Mouse (Mus musculus): Measurements from ENCODE around the gene Tnfrsf8.
"Not testable (repeated sequence)": the region's sequence is repeated elsewhere in the genome, so short reads cannot be mapped to it uniquely, and the experiment has no call there.

Gene Tnfrsf8

DNA sequence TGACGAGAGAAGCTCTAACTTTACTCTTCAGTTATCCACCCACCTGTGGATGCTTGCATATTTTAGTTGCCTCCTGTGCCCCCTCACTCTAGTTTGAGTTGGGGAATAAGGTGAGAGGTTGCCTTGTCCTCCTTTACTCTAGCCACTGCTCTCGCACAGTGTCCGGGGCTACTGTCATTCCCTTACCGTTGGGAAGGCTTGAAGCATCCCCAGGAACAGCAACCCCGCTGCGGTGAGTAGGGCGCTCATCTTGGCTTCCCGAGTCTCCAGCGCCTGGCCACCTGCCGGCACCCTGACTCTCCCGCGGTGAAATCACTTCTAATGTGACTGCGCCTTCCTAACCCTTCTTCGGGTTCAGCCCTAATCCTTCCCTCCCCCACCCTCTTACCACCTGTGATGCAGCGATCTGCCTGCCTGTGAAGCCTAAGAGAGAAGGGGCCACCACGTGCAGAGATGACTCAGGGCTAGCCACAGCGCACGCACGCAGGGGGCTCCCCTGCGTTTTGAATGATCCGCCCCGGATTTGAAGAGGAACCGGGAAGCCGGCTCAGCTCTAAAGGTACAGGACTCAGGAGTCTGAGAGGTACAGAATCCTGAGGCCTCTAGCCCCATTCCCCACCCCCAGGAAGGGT is at the start of gene Tnfrsf8:
TSS of gene Tnfrsf8 (minus strand) at position 329 of the 632 bp plus-strand sequence.
- no peak for DNase-seq (ENCODE audit: low spot score in 2 of 2)

DNA sequence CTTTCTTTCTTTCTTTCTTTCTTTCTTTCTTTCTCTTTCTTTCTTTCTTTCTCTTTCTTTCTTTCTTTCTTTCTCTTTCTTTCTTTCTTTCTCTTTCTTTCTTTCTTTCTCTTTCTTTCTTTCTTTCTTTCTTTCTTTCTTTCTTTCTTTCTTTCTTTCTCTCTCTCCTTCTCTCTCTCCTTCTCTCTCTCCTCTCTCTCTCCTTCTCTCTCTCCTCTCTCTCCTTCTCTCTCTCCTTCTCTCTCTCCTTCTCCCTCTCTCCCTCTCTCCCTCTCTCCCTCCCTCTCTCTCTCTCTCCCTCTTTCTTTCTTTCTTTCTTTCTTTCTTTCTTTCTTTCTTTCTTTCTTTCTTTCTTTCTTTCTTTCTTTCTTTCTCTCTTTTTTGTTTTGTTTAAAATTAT is 46.7 kb upstream of the Tnfrsf8 start:
- not testable (repeated sequence) for DNase-seq (ENCODE audit: low spot score in 2 of 2)

DNA sequence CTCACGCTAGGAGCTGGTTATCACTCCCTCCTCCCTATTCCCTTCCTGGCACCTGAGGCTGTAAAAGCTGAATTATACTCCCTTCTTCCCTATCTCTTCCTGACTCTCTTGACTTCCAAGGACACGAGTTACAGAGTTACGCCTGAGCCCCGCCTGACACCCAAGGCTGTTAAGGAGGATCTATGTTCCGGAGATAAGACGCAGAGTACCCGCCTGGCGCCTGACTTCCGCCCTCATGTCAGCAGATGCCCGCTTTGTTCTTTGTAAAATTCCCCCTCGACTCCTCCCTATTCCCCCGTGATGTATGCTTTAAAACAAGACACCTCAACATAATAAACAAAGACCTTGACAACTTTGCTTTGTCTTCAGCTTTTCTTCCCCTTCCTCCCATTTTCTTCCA is 46.1 kb upstream of the Tnfrsf8 start:
- no peak for DNase-seq (ENCODE audit: low spot score in 2 of 2)

DNA sequence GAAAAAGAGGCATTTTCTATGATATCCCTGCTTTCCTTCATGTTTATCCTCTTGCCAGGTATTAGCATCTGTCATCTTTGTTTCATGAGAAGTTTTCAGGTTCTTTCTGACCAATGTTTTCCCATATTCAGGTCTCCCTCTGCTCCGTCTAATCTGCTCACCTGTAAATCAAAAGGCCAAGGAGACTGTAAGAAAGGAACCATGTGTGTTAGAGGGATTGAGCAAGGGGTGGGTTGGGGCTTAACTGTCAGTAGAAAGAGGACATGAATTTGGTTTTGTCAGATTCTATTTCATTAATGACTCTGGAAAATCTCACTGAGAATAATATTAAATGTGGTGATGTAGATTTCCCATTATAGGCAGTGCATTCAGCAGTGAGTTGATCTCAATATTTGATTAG is 45.6 kb upstream of the Tnfrsf8 start:
- DNase-seq (ENCODE audit: low spot score in 2 of 2) = no peak

DNA sequence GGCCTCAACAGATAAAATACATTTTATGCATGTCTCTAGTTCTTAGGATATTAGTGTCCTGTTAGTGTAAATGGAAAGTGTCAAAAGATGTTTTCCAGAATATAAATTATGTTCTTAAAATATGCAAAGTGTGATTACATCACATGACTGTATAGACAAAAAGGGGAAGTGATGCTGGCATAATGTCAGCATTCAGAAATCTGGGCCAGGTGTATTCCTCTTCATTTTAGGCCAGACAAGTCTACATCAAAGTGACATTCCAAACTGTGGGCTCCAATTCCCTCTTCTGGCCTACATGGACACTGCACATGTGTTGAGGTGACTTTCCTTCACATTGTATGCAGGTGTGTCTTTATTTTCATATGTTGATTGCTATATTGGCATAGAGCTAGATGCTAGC is 41.3 kb upstream of the Tnfrsf8 start:
- no peak for DNase-seq (ENCODE audit: low spot score in 2 of 2)

DNA sequence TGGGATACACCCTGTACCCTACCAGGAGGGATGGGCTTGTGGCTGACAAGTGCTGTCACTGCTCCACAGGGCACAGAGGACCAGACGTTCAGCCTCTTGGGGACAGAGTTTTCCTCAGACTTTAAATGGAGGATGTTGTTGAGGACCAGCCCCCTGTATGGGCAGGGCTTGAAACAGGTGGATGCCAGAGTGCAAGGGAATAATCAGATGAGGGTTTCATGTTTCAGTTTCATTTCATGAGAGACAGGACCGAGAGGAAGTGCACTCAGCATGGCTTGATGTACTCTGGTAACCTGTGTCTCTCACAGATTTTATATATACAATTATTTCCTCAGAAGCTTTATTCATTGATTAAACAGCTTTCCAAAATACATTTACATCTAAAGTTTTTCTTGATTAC is 38.9 kb upstream of the Tnfrsf8 start:
- DNase-seq (ENCODE audit: low spot score in 2 of 2) = no peak

DNA sequence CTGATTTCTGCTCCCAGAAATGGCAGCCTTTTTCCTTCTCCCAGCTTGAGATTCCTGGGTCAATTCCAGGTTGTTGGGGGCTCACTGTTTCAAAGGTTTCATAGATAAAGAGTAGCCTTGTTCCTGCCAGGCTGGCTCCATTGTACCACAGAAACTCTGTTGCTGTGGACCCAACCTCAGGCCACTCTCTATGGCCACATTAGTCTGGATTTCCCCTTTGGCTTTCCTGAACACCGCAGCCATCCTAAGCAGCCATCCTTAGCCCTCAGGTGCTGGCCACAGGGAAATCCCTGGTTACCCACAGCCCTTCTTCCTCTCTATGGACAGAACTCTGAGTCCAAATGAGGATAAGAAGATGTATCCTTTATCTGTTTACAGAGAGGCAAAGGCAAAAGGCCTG is 30.0 kb upstream of the Tnfrsf8 start:
- no peak for DNase-seq (ENCODE audit: low spot score in 2 of 2)

DNA sequence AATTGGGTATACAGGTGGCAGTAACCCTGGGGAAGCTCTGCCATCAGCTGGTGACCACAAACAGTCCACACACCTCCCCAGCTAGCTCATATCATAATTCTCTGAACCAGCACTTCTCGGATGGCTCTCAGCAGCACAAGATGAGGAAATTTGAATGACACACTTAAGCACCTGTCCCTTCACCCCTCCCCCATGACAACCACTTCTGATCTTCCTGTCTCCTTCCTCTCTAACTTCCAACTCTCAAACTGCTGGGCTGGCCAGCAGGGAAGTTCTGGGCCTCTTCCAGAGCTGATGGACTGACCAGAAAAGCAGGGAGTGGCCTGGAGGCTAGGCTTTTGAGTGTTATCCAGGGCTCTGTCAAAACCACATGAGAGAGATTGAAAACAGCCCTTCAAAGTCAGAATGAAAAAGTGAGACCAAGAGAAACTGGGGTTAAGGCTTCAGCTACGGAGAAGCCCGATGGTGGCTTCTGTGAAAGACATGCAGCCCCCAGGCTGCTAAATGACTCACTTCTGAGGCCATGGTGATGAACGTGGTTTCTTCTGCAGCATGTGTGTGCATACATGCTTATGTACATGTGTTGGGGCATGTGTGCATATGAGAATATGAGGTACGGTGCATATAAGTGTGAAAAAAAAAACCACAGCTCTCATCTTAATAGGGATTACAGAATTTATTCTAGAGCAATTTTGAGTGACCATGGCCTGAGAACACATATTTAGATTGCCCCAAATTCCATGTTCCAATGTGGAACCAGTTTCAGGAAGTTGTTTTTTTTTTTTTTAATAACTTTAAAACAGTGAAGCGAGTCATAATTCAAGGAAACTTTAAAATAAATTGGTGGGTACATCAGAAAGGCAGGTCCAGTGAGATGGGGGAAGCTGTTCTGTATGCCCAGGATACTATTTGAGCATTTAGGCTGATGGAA is 27.2 kb upstream of the Tnfrsf8 start:
- no peak for DNase-seq (ENCODE audit: low spot score in 2 of 2)

DNA sequence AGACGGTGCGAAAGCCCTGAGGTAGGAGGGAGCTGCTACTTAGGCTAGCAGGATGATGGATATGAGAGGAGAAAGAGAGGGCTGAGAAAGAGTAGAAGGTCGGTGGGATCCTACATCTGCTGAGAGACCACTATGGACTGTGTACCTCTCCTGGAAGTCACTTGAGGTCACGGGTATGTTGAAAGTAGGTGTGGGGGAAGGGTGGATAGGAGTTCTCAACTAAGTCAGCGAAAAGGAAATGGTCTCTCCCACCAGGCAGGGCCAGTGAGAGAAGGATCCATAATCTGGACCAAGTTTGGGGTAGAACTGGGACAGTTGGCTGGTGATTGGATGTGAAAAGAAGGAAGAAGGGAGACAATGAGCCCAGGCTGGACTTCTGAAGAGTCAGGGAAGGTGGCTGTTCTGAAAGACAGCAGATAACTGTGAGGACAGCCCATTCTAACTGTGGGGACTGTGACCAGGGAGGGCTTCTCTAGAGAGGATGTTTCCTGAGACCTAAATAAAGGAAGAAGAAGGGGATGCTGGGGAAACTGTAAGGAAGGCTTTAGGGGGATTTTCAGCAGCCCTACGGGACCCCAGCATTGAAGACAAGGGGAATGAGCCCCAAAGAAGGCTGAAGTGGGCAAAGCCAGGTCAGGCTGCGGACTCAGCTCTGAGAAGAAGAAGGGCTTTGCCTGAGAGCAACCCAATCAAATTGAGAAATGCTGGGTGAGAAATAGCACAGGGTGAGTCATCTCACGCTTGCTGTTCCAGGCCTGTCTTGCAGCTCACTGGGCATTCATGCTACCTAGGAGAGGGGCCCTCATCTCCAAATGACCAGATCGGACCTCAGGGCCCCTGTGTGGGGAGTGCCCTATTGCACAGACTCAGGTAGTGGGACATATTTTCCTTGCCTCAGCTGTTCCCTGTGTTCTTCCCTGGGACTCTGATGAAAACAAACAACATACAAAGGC is 23.2 kb upstream of the Tnfrsf8 start:
- no peak for DNase-seq (ENCODE audit: low spot score in 2 of 2)

DNA sequence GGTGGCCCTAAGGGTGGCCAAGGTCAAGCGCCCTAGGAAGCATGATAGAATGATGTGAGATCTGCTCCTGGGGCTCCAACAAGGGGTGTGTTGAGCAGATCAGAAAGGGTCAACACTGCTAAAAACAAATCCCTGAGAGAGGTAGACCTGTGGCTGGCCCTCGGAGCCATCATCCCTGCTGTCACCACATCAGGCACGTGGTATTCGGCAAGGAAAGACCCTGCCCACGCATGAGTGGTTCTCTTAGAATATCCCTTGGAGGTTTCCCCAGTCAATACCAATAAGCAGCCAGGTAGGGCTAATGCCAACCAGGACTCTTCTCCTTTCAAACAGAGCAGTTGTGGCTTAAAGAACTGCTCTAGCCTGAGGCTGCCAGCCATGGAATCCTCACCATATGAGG is 21.6 kb upstream of the Tnfrsf8 start:
- DNase-seq (ENCODE audit: low spot score in 2 of 2) = no peak

DNA sequence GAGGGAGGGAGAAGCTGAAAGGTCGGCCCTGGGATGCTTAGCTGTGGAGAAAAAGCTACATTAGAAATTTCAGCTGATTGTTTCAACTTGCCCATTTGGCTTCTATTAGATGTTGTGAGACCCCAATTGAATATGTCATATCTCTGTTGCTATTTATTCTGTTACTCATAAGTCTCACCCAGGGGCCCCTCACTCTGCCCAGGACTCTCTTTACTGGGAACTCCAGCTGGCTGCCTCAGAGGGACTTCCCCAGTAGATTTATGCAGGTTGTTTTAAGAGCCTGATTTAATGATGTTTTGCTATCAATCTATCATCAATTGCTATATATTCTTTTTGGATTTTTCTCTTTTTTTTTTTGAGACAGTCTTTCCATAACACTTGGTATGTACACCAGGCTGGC is 21.1 kb upstream of the Tnfrsf8 start:
- DNase-seq (ENCODE audit: low spot score in 2 of 2) = no peak

DNA sequence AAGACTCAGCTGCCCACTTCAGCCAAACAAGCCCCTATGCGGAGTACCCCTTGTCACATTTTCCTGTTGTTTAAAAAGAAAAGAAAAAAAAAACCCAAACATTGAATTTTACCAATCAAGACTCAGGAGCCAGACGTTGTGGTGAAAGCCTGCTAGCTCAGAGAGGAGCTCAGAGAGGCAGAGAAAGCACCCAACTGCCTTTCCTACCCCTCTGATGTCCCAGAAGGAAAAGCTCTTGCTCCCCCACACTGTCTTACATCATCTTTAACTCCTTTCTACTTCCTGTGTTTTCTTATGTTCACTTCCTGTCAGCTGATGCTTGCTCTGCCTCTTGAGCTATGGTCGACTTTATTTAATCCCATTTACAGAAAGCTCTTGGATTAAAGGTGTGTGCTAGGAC is 8.7 kb upstream of the Tnfrsf8 start:
- no peak for DNase-seq (ENCODE audit: low spot score in 2 of 2)

DNA sequence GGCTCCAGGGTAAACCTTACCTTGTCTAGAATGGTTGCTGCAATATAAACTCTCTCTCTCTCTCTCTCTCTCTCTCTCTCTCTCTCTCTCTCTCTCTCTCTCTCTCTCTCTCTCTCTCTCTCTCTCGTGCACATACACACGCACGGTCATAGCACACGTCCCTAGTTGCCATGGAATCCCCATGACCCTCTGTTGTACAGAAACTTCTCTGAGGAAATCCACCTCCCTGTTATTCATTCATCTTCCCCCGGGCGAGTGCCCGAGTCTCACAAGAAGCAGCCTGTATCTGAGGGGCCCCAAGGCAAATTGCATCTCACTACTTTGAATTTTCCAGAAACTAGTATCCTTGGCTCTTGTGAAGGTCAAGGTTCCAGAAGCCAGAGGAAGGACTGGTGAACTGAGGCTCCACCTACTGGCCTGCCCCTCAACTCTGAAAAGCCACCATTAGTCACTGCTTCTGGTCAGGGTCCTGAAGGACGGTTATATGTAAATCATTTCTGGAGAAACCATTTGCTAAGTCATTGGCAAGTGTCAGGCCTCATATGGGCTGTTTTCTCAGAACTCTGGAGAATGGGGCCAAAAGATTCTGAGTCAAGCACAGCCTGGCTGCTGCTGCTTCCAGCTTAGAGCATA is 8.1 kb upstream of the Tnfrsf8 start:
- DNase-seq (ENCODE audit: low spot score in 2 of 2) = no peak

DNA sequence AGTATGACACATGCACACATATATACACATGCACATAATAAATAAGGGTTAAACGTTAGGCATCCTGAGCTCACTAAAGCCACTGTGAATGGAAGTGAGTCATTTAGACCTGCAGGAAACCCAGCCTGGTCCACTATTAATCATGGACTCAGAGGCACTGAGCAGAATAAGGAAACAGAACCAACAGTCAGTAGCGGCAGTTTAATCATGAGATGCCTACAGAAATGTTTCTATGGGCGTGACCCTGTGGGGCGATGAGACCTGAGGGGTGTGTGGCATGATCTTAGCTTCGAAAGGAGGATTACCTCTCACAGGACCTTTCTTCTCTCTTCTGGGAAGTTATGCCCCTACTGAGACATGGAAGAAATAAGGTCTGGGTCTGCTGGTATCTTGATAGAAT is 7.2 kb upstream of the Tnfrsf8 start:
- DNase-seq (ENCODE audit: low spot score in 2 of 2) = no peak

DNA sequence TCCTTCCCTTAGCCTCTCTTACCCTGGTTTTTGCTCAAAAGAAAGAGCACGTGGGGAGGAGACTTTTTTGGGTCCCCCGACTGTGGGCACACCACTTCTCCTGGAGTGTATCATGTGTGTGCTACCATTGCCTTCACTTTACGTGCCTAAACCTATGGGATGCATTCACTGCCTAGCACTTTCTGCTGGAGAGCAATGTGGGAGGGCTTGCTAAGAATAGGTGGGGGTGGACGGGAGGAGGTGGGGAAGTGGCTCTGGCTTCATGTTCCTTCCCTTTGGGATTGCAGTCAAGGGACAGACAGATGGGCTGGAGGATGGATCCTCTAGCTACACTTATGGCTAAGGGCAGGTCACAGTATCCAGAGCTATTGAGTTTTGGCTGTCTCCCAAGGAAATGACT is 5.7 kb upstream of the Tnfrsf8 start:
- no peak for DNase-seq (ENCODE audit: low spot score in 2 of 2)

DNA sequence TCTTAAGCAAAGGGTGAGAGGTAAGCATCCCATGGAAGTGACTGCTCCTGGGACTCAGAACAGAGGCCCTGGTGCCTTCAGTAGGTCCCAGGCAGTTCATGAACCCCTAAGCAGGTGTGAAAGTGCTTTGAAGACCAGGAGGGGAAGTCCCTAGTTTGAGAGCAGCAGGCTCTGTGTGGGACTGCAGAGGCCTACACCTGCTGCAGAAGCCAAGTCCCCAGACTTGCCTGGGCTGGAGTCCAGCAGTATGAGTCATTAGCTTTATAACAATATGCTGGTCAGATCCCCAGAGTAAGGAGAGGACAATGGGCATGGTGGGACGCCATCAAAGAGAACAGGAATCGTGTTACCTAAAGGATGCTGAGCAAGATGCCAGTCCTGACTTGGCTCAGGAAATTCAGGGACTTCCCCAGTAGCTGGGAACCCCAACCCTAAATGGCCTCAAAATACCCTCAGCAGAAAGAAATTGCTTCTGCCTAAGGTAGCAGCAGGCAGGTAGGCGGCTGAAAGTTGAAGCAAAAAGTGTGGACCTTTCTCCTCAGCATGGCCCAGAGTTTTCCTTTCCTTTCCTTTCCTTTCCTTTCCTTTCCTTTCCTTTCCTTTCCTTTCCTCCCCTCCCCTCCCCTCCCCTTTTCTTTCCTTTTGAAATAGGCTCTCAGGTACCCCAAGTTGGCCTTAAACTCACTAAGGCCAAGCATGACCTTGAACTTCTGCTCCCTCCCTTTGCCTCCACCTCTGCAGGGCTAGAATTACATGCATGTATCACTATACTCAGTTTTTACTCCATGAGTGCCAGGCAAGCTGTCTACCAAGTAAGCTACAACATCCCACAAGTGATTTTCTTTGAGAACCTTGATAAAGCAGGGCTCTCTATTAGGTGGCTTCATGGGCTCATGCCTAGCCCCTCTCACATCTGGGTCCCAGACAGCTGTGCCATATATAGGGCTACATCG is 4.6 kb upstream of the Tnfrsf8 start:
- DNase-seq (ENCODE audit: low spot score in 2 of 2) = no peak

DNA sequence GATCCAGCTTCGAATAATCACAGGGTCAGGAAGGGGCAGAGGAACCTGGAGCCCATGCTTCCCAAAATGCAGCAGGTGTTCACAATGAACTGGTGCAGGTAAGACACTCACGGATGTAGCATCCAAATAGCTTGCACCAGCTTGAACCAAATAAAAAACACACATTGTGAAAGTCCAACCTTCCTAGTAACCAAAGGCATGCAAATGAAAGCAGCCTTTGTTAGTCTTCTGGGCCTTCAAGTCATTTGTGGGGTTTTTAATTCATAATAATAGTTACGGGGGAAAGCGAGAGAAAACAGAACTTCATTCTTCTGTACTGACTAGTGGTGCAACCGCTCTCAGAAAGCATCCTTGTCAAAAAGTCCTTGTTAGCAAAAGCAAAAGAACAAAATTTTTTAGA is 1.7 kb upstream of the Tnfrsf8 start:
- DNase-seq (ENCODE audit: low spot score in 2 of 2) = no peak

DNA sequence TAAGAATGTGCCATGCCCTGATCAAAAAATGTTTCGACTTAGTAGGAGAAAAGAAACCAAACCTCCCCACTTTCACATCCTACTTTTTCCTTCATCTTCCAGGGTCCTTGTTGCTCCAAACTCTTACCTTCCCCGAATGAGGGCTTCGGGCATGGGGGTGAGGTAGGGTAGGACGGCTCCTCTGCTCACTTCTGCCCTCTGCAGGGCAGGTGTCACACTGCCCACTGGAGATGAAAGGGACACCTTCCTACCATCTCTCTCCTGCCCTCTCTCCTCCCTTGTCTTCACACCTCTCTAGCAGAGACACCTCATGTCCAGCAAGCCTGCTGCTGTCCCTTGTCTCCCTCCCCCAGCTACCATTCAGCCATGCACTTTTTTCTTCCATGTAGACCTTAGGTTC is 998 bp downstream of the Tnfrsf8 start:
- DNase-seq (ENCODE audit: low spot score in 2 of 2) = no peak

DNA sequence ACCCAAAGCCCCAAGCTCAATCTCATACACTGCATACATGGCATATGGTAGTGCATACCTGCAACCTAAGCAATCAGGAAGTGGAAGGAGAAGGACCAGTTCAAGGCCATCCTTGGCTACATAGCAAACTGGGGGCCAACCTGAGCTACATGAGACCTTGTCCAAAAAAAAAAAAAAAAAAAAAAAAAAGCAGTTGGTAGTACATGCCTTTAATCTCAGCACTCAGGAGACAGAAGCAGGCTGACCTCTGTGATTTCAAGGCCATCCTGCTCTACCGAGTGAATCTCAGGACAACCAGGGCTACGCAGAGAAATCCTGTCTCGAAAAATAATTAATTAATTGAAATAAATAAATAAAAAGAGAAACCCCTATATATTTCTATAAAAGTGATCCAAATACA is 1.7 kb downstream of the Tnfrsf8 start:
- no peak for DNase-seq (ENCODE audit: low spot score in 2 of 2)

DNA sequence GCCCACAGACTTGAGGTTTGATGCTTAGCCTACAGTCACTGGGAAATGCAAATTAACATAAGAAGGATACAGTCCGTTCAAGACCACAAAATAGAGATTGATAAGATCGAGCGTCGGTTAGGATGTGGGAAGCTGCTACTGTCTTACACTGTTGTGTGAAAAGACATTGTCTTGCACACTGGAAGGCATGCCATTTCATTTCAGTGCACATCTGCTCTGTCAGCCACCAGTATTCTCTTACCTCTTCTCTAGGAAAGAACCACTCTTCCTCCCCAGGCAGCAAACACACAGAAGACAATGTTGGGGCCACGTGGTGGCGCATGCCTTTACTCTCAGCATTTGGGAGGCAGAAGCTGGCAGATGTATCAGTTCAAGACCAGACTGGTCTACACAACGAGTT is 2.4 kb downstream of the Tnfrsf8 start:
- DNase-seq (ENCODE audit: low spot score in 2 of 2) = no peak

DNA sequence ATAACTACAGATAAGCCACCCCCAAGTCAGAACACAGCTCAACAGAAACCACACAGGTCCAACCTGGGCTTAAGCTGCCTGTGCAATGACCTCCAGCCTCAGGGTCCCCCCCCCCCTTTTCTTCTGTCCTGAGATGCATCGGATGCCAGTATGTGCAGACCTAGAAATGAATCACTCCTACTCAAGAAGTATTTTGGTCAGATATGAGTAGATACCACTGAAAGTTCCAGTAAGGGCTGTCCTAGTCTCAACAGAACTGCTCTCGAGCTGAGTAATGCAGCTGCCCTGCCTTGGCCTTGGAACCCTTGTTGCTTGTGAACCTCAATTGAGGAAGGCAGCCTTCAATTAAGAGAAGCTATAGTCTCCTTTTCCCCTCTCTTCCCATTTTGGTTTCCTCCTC is 4.1 kb downstream of the Tnfrsf8 start:
- DNase-seq (ENCODE audit: low spot score in 2 of 2) = no peak

Data from spleen, postnatal 14 days (tissue).